Mouse (Mus musculus): ENCODE results near the gene Adgrb2. TPM values are rescaled to one million over a fixed set of nuclear protein-coding genes. Genes with fewer than 3 reads are reported as not detected.
A peak's percentile ranks its signal among the peaks of the same experiment; 100 is the strongest.

Adgrb2 gene
- polyA plus RNA-seq, 1 experiment: 1.7 TPM

DNA sequence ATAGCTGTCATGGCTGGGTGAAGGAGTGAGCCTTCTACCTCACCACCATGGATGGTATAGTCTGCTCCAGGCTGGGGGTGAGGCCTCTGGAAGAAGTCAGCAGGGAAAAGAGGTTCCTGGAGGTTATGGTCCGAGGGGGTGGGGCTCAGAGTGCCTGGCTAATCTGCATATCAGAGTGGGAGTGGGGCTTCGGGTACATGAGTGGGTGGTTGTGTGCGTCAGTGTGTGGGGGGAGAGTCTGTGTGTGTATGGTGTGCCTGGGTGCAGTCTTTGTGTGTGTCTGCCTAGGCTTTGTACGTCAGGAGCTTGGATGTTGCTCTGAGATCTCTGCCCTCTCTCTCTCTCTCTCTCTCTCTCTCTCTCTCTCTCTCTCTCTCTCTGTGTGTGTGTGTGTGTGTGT lies 5.7 kb upstream of the Adgrb2 start:
- no peak overlapping the region for H3K4me3 ChIP-seq (ENCODE audit: low read depth, low read length)
- H3K27ac ChIP-seq (ENCODE audit: insufficient read depth, low read depth, low read length): no peak overlapping the region
- no peaks in the 10 kb centered on the region for H3K36me3 ChIP-seq (ENCODE audit: control insufficient read depth, insufficient read depth, low read length)
- 54% methylated on average over 4 of the region's 4 CpGs for WGBS
- peaks cover 19% of the 10 kb centered on the region for H3K27me3 ChIP-seq (ENCODE audit: control insufficient read depth, insufficient read depth, low read length)
- H3K4me1 ChIP-seq (ENCODE audit: control insufficient read depth, insufficient read depth, insufficient read length, low read length): no peaks in the 10 kb centered on the region; the same call in 1 of the 2 replicates
- TF ChIP-seq CTCF (IDR thresholded peaks at IDR 0.05; ENCODE audit: extremely low read depth, insufficient read length, insufficient replicate concordance, low read depth, low read length) (no peak), POLR2A (IDR thresholded peaks at IDR 0.05; ENCODE audit: low read depth, low read length) (no peak)

GRCm38 (mm10) chr4:129981657-129982056 lies 3.0 kb upstream of the Adgrb2 start:
- no peaks in the 10 kb centered on the region for H3K36me3 ChIP-seq (ENCODE audit: control insufficient read depth, insufficient read depth, low read length)
- WGBS: 76% methylated on average over 11 of the region's 11 CpGs
- TF ChIP-seq CTCF (IDR thresholded peaks at IDR 0.05; ENCODE audit: extremely low read depth, insufficient read length, insufficient replicate concordance, low read depth, low read length) (no peak), POLR2A (IDR thresholded peaks at IDR 0.05; ENCODE audit: low read depth, low read length) (no peak)
- peaks cover 12% of the 10 kb centered on the region for H3K4me1 ChIP-seq (ENCODE audit: control insufficient read depth, insufficient read depth, insufficient read length, low read length)
- H3K4me3 ChIP-seq (ENCODE audit: low read depth, low read length): no peak overlapping the region
- no peak overlapping the region for H3K27ac ChIP-seq (ENCODE audit: insufficient read depth, low read depth, low read length)
- peaks cover 46% of the 10 kb centered on the region for H3K27me3 ChIP-seq (ENCODE audit: control insufficient read depth, insufficient read depth, low read length)

DNA sequence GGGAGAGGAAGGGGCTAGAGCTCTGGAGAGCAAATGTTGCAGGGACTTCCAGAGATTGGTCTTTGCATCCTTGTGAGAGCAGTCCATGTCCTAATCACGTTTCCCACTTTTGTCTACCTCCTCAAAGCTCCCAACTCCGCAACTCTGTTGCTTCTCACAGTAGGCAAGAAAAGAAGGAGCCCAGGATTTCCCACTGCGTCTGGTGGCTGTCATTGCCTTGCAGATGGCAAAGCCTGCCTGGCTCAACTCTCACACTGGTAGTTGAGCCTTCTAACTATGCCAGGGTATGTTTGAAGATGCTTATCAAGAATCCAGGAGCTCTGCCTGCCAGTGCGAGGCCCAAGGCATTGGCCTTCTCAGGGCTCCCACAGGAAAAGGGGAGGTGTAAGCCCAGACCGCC lies 1.6 kb upstream of the Adgrb2 start:
- Histone ChIP-seq H3K27ac (ENCODE audit: insufficient read depth, low read depth, low read length) (no peak overlapping the region), H3K4me3 (ENCODE audit: low read depth, low read length) (no peak overlapping the region), H3K27me3 (ENCODE audit: control insufficient read depth, insufficient read depth, low read length) (peaks cover 60% of the 10 kb centered on the region), H3K36me3 (ENCODE audit: control insufficient read depth, insufficient read depth, low read length) (no peaks in the 10 kb centered on the region), H3K4me1 (ENCODE audit: control insufficient read depth, insufficient read depth, insufficient read length, low read length) (peaks cover 12% of the 10 kb centered on the region; the same call in 1 of the 2 replicates)
- TF ChIP-seq CTCF (IDR thresholded peaks at IDR 0.05; ENCODE audit: extremely low read depth, insufficient read length, insufficient replicate concordance, low read depth, low read length): no peak
- no peak for TF ChIP-seq POLR2A (IDR thresholded peaks at IDR 0.05; ENCODE audit: low read depth, low read length)
- WGBS: 46% methylated on average over 5 of the region's 5 CpGs

DNA sequence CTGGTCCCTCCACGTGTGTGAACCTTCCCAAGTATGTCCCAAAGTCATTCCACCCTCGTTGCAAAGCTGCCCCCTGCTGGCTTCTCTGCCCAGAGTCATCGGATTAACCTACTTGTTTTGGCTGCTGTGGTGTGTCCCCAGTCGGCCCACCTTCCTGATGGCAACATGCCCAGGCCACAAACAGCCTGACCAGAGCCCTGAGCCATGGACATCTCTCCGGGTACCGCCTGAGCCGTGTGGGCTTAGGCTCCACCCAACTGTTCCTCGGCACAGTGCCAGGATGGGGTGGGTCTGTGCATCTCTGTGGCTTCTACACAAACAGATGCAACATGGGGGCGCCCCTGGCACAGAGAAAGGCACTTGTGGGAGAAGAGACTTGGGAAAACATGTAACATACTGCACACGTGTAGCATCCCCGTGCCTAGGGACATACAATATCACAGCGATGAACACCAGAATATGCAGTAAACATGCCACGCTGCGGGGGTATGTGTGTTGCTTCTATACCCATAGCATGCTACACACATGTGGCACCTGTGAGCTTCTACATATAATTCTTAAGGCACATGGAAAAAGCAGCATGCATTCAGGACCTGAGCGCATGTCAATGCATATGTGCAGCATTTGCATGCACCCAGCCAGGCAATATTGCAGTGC lies 778 bp upstream of the Adgrb2 start:
- TF ChIP-seq POLR2A (IDR thresholded peaks at IDR 0.05; ENCODE audit: low read depth, low read length): no peak
- peak; percentile 52; the same call in 1 of the 2 replicates for TF ChIP-seq CTCF (IDR thresholded peaks at IDR 0.05; ENCODE audit: extremely low read depth, insufficient read length, insufficient replicate concordance, low read depth, low read length)
- 3% methylated on average over 15 of the region's 15 CpGs for WGBS
- H3K27ac ChIP-seq (ENCODE audit: insufficient read depth, low read depth, low read length): no peak overlapping the region
- peaks cover 12% of the 10 kb centered on the region; the same call in 1 of the 2 replicates for H3K4me1 ChIP-seq (ENCODE audit: control insufficient read depth, insufficient read depth, insufficient read length, low read length)
- no peaks in the 10 kb centered on the region for H3K36me3 ChIP-seq (ENCODE audit: control insufficient read depth, insufficient read depth, low read length)
- H3K4me3 ChIP-seq (ENCODE audit: low read depth, low read length): no peak overlapping the region
- H3K27me3 ChIP-seq (ENCODE audit: control insufficient read depth, insufficient read depth, low read length): peaks cover 67% of the 10 kb centered on the region

DNA sequence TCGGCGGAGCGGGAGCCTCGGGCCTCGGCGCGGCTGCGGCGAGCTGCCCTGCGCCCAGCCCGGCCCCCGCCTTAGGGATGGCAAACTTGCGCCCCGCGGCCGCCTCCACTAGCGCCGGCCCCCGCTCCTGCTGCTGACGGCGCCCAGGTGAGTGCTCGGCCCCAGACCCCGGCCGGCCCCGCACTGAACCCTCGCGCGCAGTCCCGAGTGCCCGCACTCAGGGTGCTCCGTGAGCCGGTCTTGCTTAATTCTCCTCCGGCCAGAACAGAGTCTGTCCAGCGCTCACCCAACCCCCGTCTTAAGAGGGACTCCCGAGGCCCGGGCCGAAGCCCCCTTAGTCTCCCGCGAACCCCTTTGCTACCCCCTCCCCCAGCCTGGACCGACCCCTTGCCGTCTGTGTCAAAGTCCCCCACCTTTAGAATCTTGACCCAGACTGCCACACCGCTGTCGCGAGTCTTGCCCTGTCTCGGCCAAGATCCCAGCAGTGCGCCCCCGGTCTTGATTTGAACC lies 546 bp downstream of the Adgrb2 start:
- under 1% methylated on average over 48 of the region's 48 CpGs for WGBS

DNA sequence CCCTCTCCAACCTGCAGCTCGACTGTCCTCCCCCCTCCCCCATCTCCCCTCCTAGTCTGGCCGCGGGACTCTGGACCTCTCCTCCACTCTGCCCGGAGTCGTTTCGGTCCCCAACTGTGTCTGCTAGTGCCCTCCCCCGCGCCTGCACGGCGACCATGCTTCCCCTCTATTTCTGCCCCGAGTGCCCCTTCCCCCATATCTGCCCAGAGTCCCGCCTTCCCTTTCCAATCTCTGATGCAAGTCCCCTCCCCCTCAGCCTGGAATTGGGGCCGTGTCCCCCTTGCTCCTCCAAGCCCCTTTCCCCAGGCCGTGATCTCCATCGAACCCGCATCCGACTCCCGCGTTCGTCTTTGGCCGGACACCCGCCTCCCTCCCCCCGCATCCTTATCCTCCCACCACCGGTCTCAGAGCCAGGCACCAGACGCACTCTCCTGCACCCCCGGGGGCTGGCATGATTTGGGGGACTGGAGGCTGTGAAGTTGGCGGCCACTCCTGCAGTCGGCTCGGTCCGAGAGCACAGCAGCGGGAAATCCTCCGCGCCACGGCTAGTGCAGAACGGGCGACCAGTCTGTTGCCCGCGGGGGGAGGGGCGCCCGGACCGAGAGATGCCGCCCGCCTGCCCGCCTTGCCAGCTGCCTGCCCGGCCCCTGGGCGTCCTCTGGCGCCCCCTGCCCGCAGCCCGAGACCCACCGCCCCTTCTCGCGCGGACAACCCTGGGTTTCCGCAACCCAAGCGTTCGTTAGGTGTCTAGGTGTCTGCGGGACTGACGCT lies 1.2 kb downstream of the Adgrb2 start:
- 2% methylated on average over 52 of the region's 58 CpGs for WGBS
- Histone ChIP-seq H3K27ac (ENCODE audit: insufficient read depth, low read depth, low read length) (no peak overlapping the region), H3K27me3 (ENCODE audit: control insufficient read depth, insufficient read depth, low read length) (peaks cover 67% of the 10 kb centered on the region), H3K4me3 (ENCODE audit: low read depth, low read length) (peak overlapping the region; percentile 54), H3K36me3 (ENCODE audit: control insufficient read depth, insufficient read depth, low read length) (no peaks in the 10 kb centered on the region), H3K4me1 (ENCODE audit: control insufficient read depth, insufficient read depth, insufficient read length, low read length) (peaks cover 12% of the 10 kb centered on the region; the same call in 1 of the 2 replicates)
- TF ChIP-seq POLR2A (IDR thresholded peaks at IDR 0.05; ENCODE audit: low read depth, low read length) (no peak), CTCF (IDR thresholded peaks at IDR 0.05; ENCODE audit: extremely low read depth, insufficient read length, insufficient replicate concordance, low read depth, low read length) (no peak)

More for the DNA sequence above, 546 bp downstream of the Adgrb2 start:
- no peak overlapping the region for H3K27ac ChIP-seq (ENCODE audit: insufficient read depth, low read depth, low read length)
- H3K4me3 ChIP-seq (ENCODE audit: low read depth, low read length): peak overlapping the region; percentile 54
- H3K36me3 ChIP-seq (ENCODE audit: control insufficient read depth, insufficient read depth, low read length): no peaks in the 10 kb centered on the region
- H3K4me1 ChIP-seq (ENCODE audit: control insufficient read depth, insufficient read depth, insufficient read length, low read length): peaks cover 12% of the 10 kb centered on the region; the same call in 1 of the 2 replicates
- H3K27me3 ChIP-seq (ENCODE audit: control insufficient read depth, insufficient read depth, low read length): peaks cover 67% of the 10 kb centered on the region
- TF ChIP-seq POLR2A (IDR thresholded peaks at IDR 0.05; ENCODE audit: low read depth, low read length) (no peak), CTCF (IDR thresholded peaks at IDR 0.05; ENCODE audit: extremely low read depth, insufficient read length, insufficient replicate concordance, low read depth, low read length) (no peak)

Measured in small intestine, adult 2 months (tissue).